Mouse (Mus musculus) heart, adult 9 months (tissue): Measurements from ENCODE around the gene Itpr1.
A peak's percentile ranks its signal among the peaks of the same experiment; 100 is the strongest.

Experiments
- DNase-seq, 2 experiments: peaks; one replicate each; pipeline ENCODE4 v3.0.0; 2022; ENCODE audit warnings: low spot score in 2 of 2

Itpr1 gene

DNA sequence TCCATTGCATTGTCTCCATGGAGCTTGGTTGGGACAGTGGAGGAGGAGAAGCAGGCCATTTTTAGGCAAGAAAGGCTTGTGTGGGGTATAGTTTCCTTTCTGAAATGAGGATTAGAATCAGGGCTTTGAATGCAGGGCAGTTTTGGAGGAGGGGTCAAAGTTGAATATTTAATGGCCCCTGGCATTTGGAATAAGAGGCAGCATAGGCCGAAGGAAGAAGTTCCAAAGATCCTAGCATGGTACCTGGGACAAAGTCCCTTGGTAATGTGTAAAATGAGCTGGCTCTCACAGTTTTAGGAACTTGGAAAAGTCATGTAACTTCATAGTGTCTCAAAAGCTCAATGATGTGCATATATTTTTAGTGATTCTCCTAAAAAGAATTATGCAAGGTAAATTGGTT, 27.1 kb downstream of the Itpr1 start:
- DNase-seq = no peak

DNA sequence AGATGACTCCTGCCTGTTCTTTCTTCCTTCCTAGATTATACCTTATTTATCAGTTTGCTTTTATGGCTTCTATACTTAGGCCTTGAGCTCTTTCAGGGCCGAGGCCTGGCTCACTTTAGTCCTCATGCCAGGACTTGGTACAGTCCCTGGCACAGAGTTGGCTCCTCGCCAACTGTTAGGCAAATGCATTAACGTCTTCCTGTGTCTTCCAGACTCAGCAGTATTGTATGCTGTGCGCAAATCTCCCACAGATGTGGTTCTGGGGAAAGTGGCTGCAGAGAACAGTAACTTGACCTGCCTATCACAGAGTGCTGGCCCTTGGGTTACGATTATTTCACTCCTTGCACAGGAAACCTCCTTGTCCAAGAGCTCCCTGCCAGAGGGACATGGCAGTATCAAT, 27.9 kb downstream of the Itpr1 start:
- no peak for DNase-seq

GRCm38 (mm10) chr6:108244571-108244970, 31.7 kb downstream of the Itpr1 start:
- DNase-seq = no peak

- DNase-seq = no peak
Measured at GRCm38 (mm10) chr6:108246369-108247085, 33.6 kb downstream of the Itpr1 start.

- DNase-seq = no peak
Measured at GRCm38 (mm10) chr6:108247211-108247610, 34.3 kb downstream of the Itpr1 start.

DNA sequence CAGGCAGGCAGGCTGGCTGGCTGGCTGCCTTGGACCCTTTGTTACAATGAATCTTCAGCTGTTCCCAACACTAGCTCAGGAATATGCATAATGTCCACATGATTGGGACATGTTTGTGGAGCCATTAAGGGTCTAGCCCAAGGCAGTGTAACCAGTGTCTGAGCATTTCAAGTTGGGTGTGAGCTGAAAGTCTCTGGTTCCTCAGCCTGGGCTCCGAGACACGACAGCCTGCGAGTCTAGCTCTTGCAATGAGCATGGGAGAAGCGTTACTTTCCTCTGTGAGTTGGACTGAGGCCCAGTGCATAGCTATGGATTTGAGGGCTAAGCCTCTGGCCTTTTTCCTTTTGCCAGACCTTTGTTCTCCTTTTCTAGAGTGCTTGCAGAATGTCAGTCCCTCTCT, 35.6 kb downstream of the Itpr1 start:
- no peak for DNase-seq

- no peak for DNase-seq
Measured at GRCm38 (mm10) chr6:108249031-108249917, 36.4 kb downstream of the Itpr1 start.

DNA sequence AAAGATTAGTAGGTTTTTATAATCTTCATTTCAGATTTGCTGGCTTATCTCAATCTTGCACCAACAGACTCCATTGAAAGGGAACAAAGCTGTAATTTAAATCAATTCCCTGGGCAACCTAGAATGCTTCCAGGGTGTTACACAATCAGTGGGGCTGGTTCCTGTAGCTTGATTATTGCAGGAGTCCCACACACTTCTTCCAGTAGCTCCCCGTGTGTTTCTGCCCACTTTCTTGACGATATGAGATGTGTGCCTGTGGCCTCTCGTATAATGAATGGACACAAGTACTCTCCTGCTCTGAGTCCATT, 37.0 kb downstream of the Itpr1 start:
- no peak for DNase-seq

DNA sequence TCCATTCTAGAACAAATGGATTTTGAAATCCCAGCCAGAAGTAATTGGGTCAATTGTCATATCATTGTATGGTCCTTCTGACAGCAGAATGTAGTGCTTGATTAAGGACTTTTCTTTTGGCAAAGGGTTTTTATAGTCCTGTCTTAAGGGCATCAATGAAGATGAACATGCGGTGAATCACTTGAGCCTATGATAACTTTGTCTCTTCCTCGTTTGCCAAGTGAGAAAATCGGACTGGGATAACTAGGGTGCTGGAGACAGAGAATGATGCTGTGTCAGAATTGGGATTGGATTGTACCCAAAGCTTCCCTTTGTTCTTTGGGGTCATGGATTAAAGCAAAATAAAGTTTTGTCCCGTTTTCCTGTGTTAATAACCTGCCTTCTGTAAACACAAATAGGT, 37.5 kb downstream of the Itpr1 start:
- DNase-seq = no peak

- DNase-seq = peak; percentile 43 to 57
Measured at GRCm38 (mm10) chr6:108252565-108253360, 39.9 kb downstream of the Itpr1 start.

- DNase-seq = no peak
Measured at GRCm38 (mm10) chr6:108254132-108255064, 41.5 kb downstream of the Itpr1 start.

- no peak for DNase-seq
Measured at GRCm38 (mm10) chr6:108255880-108256279, 43.0 kb downstream of the Itpr1 start.

- DNase-seq = no peak
Measured at GRCm38 (mm10) chr6:108257225-108257624, 44.3 kb downstream of the Itpr1 start.

DNA sequence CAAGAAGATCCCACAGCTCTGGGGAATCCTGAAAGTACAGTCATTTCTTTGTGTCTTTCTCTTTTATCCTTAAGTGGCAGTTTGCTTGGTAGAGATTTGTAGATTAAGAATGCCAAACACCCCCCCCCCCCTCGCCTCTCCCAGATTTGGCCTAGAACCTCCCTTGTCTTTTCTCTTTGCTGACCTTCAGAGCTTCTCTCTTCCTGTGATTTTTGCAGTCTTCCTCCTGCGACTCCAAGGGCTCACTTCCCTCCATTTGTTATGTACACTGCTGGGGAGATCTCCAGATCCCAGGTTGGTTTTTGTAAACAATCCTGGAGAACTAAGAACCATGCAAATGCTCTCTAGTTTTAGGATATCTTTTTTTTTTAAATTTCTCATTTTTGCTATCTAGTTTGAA, 45.7 kb downstream of the Itpr1 start:
- DNase-seq = no peak

- DNase-seq = no peak
Measured at GRCm38 (mm10) chr6:108259671-108260070, 46.8 kb downstream of the Itpr1 start.

DNA sequence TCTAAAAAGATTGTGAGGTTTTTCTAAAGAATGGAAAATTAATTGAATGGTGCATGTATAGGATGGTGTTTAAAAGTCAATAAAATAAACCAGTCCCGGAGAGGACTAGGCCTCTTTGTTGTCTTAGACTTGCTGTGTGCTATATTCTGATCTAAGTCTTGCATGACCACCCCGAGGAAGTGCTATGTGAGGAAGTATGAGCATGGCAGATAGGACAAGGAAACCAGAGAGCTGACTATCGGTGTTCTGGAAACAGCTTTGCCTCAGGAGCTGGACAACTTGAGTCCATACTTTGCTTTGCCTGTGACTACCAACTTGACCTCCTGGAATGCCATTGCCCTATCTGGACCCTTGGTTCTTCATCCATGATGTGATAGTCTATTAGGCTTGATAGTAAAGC, 48.6 kb downstream of the Itpr1 start:
- no peak for DNase-seq

DNA sequence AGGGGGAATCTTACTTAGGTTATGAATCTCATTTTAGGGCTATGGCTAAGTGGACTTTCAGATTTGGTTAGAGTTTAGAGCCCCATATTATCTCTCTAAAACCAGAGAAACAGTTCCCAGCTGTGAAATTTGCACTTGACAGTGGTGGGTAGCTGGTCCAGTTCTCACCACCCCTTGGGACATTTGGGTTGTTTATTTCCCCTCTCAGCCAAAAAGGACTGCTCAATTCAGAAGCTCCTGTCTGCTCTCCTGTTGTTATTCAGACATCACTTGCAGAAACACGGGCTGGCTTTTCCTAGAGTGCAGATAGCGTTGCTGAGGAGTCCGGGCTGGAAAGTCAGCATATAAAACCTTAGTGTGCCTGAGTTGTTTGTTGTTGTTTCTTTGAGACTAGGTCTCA, 51.3 kb downstream of the Itpr1 start:
- DNase-seq = peak; percentile 56 to 64

DNA sequence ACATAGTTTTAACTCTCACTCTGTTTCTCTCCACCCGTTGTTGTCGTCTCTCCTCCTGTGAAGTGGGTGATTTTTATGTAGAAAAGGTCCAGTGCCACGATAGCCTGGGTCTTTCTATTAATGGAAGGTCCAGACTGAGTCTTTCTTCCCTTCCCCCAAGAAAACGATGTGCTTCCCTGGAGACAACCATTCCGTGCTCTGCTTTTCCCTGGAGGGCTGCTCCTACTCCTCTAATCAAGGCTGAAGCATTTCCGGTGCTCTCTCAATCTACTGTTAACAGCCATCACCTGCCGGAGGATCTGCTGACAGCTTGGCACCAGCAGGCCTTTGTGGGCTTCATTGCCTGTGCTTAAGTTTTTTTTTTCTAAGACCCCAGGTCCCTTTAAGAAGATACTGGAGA, 60.6 kb downstream of the Itpr1 start:
- DNase-seq = no peak

GRCm38 (mm10) chr6:108274364-108275084, 61.6 kb downstream of the Itpr1 start:
- peak in 1 of 2 experiments; percentile 54 for DNase-seq

DNA sequence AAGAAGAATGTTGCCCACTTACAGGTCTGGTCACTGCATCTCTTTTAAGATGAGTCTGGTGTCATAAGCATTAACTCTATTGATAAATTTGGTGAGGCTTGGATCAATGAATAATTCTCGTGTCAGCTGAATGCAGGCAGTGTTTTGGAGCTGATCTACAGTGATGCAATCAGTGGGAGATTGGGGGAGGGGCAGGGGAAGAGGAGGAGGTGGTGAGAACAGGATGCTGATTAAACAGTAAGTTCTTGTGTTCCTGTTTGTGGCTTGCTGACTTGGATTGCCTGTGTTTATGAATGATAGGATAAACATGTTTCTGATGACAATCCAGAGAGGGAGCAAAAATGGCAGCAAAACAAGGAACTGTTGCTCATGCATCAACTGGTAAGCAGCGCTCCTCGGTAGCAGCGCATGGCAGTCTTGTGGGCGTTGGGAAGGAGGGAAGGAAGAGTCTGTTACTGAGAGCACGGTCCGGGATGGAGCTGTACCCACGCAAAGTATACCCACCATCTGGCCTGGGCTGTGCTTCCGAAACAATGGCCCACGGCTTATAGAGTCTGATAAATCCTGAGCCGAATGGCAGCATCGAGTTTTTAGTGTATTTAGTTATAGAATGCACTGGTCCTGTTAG, 64.1 kb downstream of the Itpr1 start:
- no peak for DNase-seq
